Mouse (Mus musculus) megakaryocyte, embryonic 14.5 days (primary cell): ENCODE measurements around the gene Lypd3.

ENCODE experiments used
- FLI1 ChIP-seq: IDR thresholded peaks from 2 replicates; pipeline ENCODE4 v1.6.1; 2012; ENCODE audit warnings: low read length, inconsistent platforms, mixed read lengths
- GATA1 ChIP-seq: IDR thresholded peaks from 3 replicates; pipeline ENCODE4 v1.6.1; 2012; ENCODE audit warnings: mixed read lengths, low read length, inconsistent platforms, borderline replicate concordance

- TF ChIP-seq GATA1 (no peak), FLI1 (no peak)
Measured at GRCm38 (mm10) chr7:24592781-24593180, 43.6 kb upstream of the Lypd3 start.
